Mouse (Mus musculus) adrenal gland (tissue): Measurements from ENCODE around the gene Tfcp2l1.

Experiments
- intact Hi-C: fragments of 180-260 bp; cut with DNase I; formaldehyde crosslinking; loops from one replicate; pipeline ENCODE4 v1.15.1; 2025

Gene Tfcp2l1

DNA sequence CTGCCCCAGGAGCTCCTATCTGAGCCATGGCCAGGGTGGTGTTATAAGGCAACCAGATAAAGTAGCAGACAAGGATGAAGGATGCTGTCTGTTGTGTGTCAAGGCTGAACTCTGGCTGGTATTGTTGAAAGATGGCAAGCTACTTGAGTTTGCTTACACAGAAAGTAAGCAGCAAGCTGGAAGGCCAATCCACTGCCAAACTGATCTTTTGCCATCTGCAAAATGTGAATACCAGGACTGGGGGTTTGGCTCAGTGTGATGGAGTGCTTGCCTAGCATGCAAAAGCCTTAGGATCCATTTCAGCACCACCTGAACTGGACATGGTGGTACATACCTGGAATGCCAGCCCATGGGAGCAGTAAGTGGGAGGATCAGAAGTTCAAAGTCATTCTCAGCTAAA, 101.1 kb downstream of the Tfcp2l1 start:
- intact Hi-C loops, result no loop called here
